Mouse (Mus musculus): ENCODE data around the gene Olfr656.

The Olfr656 gene

DNA sequence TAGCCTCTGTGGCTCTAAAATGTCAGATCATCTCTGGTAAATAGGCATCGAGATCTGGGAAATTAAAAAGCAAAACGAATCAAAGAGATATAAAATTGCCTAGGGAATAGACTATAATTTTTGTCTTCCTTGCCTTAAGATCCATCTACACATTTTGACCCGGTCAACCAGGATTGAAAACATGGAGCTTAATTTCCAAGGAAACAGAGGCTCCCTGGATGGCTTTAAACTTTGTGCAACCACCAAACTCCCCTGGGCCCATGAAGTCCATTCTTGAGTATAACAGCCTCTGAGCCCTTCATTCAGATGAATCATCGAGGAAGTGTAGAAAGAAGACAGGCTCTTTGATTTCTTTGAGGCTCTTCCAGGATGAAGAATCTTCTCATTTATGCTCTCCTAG lies at the start of gene Olfr656:
Gene Olfr656 (plus strand): TSS at position 301 of the 400 bp plus-strand sequence.
- no peak for DNase-seq (ENCODE audit: low spot score)

- no peak for DNase-seq (ENCODE audit: low spot score)
Observed at GRCm38 (mm10) chr7:104577014-104577413, 36.7 kb upstream of the Olfr656 start, which contains the start of gene Olfr653. Gene Olfr653, plus strand, starts transcription at chr7:104577314.

GRCm38 (mm10) chr7:104580846-104581245 lies 32.9 kb upstream of the Olfr656 start:
- no peak for DNase-seq (ENCODE audit: low spot score)

DNA sequence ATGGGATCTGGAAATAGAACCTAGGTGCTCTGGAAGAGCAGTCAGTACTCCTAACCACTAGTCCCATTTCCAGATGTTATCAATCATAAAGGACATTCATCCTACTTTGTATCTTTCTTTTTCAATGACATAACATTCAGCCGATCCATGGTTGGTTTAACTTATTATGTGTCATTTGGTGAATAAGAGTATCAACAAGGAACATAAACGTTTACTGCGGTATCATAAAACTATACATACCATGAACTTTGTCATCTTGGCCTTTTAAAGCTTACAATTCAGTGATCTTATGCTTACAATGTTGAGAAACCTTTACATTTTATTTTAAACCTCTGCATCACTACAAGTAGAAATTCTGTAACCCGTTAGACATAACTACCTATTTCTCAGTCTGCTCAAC lies 32.3 kb upstream of the Olfr656 start:
- no peak for DNase-seq (ENCODE audit: low spot score)

GRCm38 (mm10) chr7:104586725-104587124 lies 27.0 kb upstream of the Olfr656 start, which contains the start of gene Olfr654:
Gene Olfr654, plus strand, starts transcription at chr7:104587025.
- no peak for DNase-seq (ENCODE audit: low spot score)

DNA sequence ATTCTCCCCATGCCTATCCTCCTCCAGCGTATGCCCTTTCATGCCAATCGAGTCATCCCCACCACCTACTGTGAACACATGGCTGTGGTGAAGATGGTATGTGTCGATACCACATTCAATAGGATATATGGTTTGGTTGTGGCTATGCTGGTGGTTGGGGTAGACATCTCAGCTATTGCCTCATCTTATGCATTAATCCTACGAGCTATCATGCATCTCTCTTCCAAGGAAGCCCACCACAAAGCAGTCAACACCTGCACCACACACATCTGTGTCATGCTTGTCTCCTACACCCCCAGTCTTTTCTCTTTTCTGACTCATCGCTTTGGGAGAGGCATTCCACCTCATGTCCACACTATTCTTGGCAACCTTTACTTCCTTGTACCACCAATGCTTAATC lies 25.5 kb upstream of the Olfr656 start:
- DNase-seq (ENCODE audit: low spot score), result no peak

- DNase-seq (ENCODE audit: low spot score), result no peak
Observed at GRCm38 (mm10) chr7:104601679-104602078, 12.1 kb upstream of the Olfr656 start, which contains the start of gene Olfr655. Gene Olfr655, minus strand, starts transcription at chr7:104601779.

DNA sequence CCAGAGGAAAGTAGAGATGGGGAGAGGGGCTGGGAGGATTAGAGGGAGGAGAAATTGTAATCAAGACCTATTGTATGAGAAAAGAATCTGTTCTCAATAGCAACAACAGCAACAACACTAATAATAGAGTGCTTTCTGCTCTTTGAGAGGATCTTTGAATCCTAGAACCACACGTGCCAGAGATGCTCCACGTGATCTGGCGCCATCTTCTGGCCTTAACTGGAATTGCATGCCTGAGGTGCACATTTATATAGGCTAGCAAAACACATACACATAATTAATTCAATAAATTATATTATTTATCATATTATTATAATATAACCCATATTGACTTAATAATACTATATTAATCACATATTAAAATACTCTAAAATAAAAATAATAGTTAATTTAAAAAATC lies 10.6 kb upstream of the Olfr656 start:
- no peak for DNase-seq (ENCODE audit: low spot score)

GRCm38 (mm10) chr7:104604727-104605126 lies 9.0 kb upstream of the Olfr656 start:
- no peak for DNase-seq (ENCODE audit: low spot score)

DNA sequence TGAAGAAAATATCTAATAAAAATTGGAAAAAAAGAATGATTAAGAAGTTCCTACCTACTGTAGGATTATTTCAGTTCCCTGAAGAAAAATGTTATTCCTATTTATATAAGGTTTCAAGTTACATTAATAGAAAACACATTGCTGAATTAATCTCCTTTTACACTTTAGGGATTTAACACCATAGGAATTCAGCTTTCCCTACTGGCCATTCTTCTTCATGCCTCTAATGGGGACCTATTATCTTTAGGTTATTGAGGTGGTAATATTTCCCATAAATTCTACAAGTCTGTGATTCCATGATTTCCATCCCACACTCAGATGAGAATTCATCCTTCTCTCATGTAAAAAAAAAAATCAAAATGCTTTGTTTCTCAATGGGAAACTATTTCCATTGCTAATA lies 10.7 kb downstream of the Olfr656 start, which contains the start of gene Olfr657:
Gene Olfr657 (plus strand): TSS at position 301 of the 400 bp plus-strand sequence.
- no peak for DNase-seq (ENCODE audit: low spot score)

DNA sequence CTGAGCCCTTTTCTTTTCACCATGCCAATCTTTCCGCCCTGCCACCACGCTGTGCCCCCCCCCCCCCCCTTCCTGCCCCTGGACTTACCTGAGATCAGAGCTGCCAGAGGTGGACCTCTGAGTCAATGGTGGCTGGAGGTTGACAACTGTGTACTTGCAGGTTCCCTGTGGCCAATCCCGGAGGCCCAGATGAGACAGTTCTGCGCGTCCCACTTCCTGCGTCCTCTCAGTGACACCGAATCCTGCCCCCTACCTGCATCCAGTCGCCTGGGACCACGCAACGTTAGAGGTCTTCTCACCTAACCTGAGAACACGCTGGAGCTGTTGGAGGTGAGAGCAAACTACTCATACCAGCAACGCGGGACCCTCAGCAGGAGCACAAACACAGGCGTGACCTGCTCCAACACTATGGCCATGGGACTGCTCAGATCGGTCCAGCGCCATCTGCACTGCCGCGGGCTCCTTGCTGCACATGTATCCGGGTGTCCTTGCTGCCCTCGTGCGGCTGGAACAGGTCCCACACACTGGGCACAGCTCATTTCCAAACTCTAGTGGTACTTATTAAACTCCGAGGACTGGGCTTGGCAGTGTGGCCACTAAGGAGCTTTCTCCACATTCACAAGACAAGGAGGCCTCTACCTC lies 33.2 kb downstream of the Olfr656 start, which contains the start of gene Olfr658:
Gene Olfr658 (minus strand): TSS at position 465 of the 642 bp plus-strand sequence.
- DNase-seq (ENCODE audit: low spot score), result peak; percentile 4

DNA sequence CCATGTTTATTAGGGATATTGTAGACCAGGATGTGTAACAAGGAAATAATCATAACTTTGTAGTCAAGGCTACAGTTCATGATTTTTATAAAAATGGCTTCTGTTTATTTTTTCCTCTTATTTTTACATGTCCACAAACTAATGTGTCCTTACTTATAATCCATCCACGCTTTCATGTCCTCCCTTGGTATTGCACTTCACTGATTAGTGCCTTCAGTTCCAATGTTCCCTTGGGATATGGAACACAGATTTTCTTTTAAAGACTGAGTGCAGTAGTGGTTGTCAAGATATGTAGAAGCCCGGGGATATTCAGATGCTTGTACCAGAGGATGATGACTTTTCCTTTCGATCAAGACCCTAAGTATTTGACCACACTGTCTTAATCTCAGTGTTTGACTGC lies 52.7 kb downstream of the Olfr656 start, which contains the start of gene Olfr659:
Gene Olfr659 (plus strand): TSS at position 301 of the 400 bp plus-strand sequence.
- DNase-seq (ENCODE audit: low spot score), result no peak

Data from left cerebral cortex, adult 11 months (tissue).